Mouse (Mus musculus) heart, embryonic 12.5 days (tissue): ENCODE measurements around the gene Erbb4. TPM values are rescaled to one million over a fixed set of nuclear protein-coding genes. Genes with fewer than 3 reads are reported as not detected.

Source experiments
- ATAC-seq: fragments of 200-750 bp; cut with Nextera tagmentation; 2 replicates; pipeline ENCODE4 v1.8.0; 2017; ENCODE audit warnings: moderate TSS enrichment, moderate library complexity; ENCODE audit not compliant: insufficient number of reproducible peaks, low FRiP score
- H3K27ac ChIP-seq: fragments of 300-500 bp; sonication (generic); 2 replicates; pipeline ENCODE4 v1.5.1; 2016; ENCODE audit warnings: mild to moderate bottlenecking, moderate library complexity; ENCODE audit not compliant: poor library complexity, severe bottlenecking
- H3K27me3 ChIP-seq: fragments of 300-500 bp; sonication (generic); replicated peaks from 2 replicates; pipeline ENCODE4 v1.6.1; 2016; ENCODE audit warnings: mild to moderate bottlenecking, moderate library complexity
- H3K36me3 ChIP-seq: fragments of 300-500 bp; sonication (generic); 2 replicates; pipeline ENCODE4 v1.6.1; 2016; ENCODE audit warnings: mild to moderate bottlenecking, moderate library complexity
- H3K4me1 ChIP-seq: fragments of 300-500 bp; sonication (generic); replicated peaks from 2 replicates; pipeline ENCODE4 v1.6.1; 2016; ENCODE audit warnings: mild to moderate bottlenecking
- H3K4me2 ChIP-seq: fragments of 300-500 bp; sonication (generic); 2 replicates; pipeline ENCODE4 v1.6.1; 2016; ENCODE audit warnings: mild to moderate bottlenecking, moderate library complexity
- H3K4me3 ChIP-seq: fragments of 300-500 bp; sonication (generic); 2 replicates; pipeline ENCODE4 v1.5.1; 2016; ENCODE audit warnings: mild to moderate bottlenecking
- H3K9ac ChIP-seq: fragments of 300-500 bp; sonication (generic); 2 replicates; pipeline ENCODE4 v1.6.1; 2016; ENCODE audit warnings: mild to moderate bottlenecking, moderate library complexity
- H3K9me3 ChIP-seq: fragments of 300-500 bp; sonication (generic); replicated peaks from 2 replicates; pipeline ENCODE4 v1.6.1; 2016; ENCODE audit warnings: mild to moderate bottlenecking, moderate library complexity
- WGBS: fragments of 180-500 bp; shearing (Covaris S2); methylation state at CpG from one replicate; pipeline ENCODE4 v1.1.7; 2016; 5-methylcytosine and 5-hydroxymethylcytosine counted together
- polyA plus RNA-seq: library from polyadenylated mRNA; unstranded; fragments of >200 nt; fragmentation: Nextera tagmentation; extraction: Ambion mirVana; gene quantifications from 2 replicates; pipeline ENCODE4 v1.2.1, GENCODE M21; 2016

Erbb4 gene
- polyA plus RNA-seq, 1 experiment from 2014 or later = 13.6 TPM

GRCm38 (mm10) chr1:68762456-68762855 lies 345.4 kb downstream of the Erbb4 start:
- 74% methylated on average over 5 of the region's 5 CpGs for WGBS
- Histone ChIP-seq H3K4me1 (peaks cover 11% of the 10 kb centered on the region), H3K4me2 (no peak overlapping the region), H3K9ac (no peak overlapping the region), H3K27me3 (no peaks in the 10 kb centered on the region), H3K36me3 (no peaks in the 10 kb centered on the region), H3K27ac (no peak overlapping the region), H3K9me3 (no peaks in the 10 kb centered on the region), H3K4me3 (no peak overlapping the region)
- no peak for ATAC-seq

GRCm38 (mm10) chr1:68748976-68749375 lies 358.9 kb downstream of the Erbb4 start:
- no peak for ATAC-seq
- Histone ChIP-seq H3K9ac (no peak overlapping the region), H3K36me3 (no peaks in the 10 kb centered on the region), H3K4me1 (no peaks in the 10 kb centered on the region), H3K27ac (no peak overlapping the region), H3K4me3 (no peak overlapping the region), H3K9me3 (no peaks in the 10 kb centered on the region), H3K4me2 (no peak overlapping the region), H3K27me3 (no peaks in the 10 kb centered on the region)
- WGBS = 62% methylated on average over 1 of the region's 1 CpGs

GRCm38 (mm10) chr1:68681478-68681877 lies 426.4 kb downstream of the Erbb4 start:
- Histone ChIP-seq H3K36me3 (no peaks in the 10 kb centered on the region), H3K27me3 (no peaks in the 10 kb centered on the region), H3K4me2 (no peak overlapping the region), H3K9ac (no peak overlapping the region), H3K27ac (no peak overlapping the region), H3K9me3 (no peaks in the 10 kb centered on the region), H3K4me3 (no peak overlapping the region), H3K4me1 (no peaks in the 10 kb centered on the region)
- ATAC-seq = no peak

GRCm38 (mm10) chr1:68674667-68675066 lies 433.2 kb downstream of the Erbb4 start:
- Histone ChIP-seq H3K36me3 (no peaks in the 10 kb centered on the region), H3K27ac (no peak overlapping the region), H3K4me2 (no peak overlapping the region), H3K4me1 (no peaks in the 10 kb centered on the region), H3K4me3 (no peak overlapping the region), H3K9ac (no peak overlapping the region), H3K27me3 (no peaks in the 10 kb centered on the region), H3K9me3 (no peaks in the 10 kb centered on the region)
- no peak for ATAC-seq
- WGBS = 84% methylated on average over 4 of the region's 4 CpGs

GRCm38 (mm10) chr1:68666831-68667601 lies 440.8 kb downstream of the Erbb4 start:
- 88% methylated on average over 10 of the region's 10 CpGs for WGBS
- no peak for ATAC-seq

GRCm38 (mm10) chr1:68590475-68590874 lies 517.4 kb downstream of the Erbb4 start:
- Histone ChIP-seq H3K4me2 (no peak overlapping the region), H3K4me3 (no peak overlapping the region), H3K9ac (no peak overlapping the region), H3K27me3 (no peaks in the 10 kb centered on the region), H3K9me3 (no peaks in the 10 kb centered on the region), H3K4me1 (peaks cover 3% of the 10 kb centered on the region), H3K27ac (no peak overlapping the region), H3K36me3 (no peaks in the 10 kb centered on the region)
- no peak for ATAC-seq
- 52% methylated on average over 3 of the region's 3 CpGs for WGBS

More at GRCm38 (mm10) chr1:68666831-68667601, 440.8 kb downstream of the Erbb4 start:
- Histone ChIP-seq H3K4me3 (no peak overlapping the region), H3K27ac (no peak overlapping the region), H3K4me2 (no peak overlapping the region), H3K27me3 (no peaks in the 10 kb centered on the region), H3K4me1 (peaks cover 5% of the 10 kb centered on the region), H3K36me3 (no peaks in the 10 kb centered on the region), H3K9ac (no peak overlapping the region), H3K9me3 (no peaks in the 10 kb centered on the region)

- Histone ChIP-seq H3K4me1 (peaks cover 4% of the 10 kb centered on the region; the same call in 1 of the 2 replicates), H3K9me3 (no peaks in the 10 kb centered on the region), H3K4me3 (no peak overlapping the region), H3K27ac (no peak overlapping the region), H3K4me2 (no peak overlapping the region), H3K27me3 (no peaks in the 10 kb centered on the region), H3K36me3 (no peaks in the 10 kb centered on the region), H3K9ac (no peak overlapping the region)
- WGBS = 72% methylated on average over 4 of the region's 4 CpGs
- no peak for ATAC-seq
These were observed 533.9 kb downstream of the Erbb4 start for GRCm38 (mm10) chr1:68573851-68574540.

- no peak overlapping the region for H3K9ac ChIP-seq
- H3K4me2 ChIP-seq = no peak overlapping the region
- ATAC-seq = no peak
- H3K4me3 ChIP-seq = no peak overlapping the region
- no peak overlapping the region for H3K27ac ChIP-seq
- H3K27me3 ChIP-seq = no peaks in the 10 kb centered on the region
- no peaks in the 10 kb centered on the region for H3K4me1 ChIP-seq
- H3K36me3 ChIP-seq = no peaks in the 10 kb centered on the region
- WGBS = 79% methylated on average over 1 of the region's 1 CpGs
- H3K9me3 ChIP-seq = no peaks in the 10 kb centered on the region
These were observed 536.9 kb downstream of the Erbb4 start for GRCm38 (mm10) chr1:68570924-68571323.

GRCm38 (mm10) chr1:68542942-68543341 lies 564.9 kb downstream of the Erbb4 start:
- H3K4me1 ChIP-seq = peaks cover 3% of the 10 kb centered on the region; the same call in 1 of the 2 replicates
- no peak for ATAC-seq

GRCm38 (mm10) chr1:68517820-68518219 lies 590.0 kb downstream of the Erbb4 start:
- Histone ChIP-seq H3K4me1 (no peaks in the 10 kb centered on the region), H3K27ac (no peak overlapping the region), H3K4me2 (no peak overlapping the region), H3K9me3 (no peaks in the 10 kb centered on the region), H3K9ac (no peak overlapping the region), H3K36me3 (no peaks in the 10 kb centered on the region), H3K4me3 (no peak overlapping the region), H3K27me3 (no peaks in the 10 kb centered on the region)
- ATAC-seq = no peak
- 69% methylated on average over 2 of the region's 2 CpGs for WGBS

More at GRCm38 (mm10) chr1:68542942-68543341, 564.9 kb downstream of the Erbb4 start:
- Histone ChIP-seq H3K4me2 (no peak overlapping the region), H3K4me3 (no peak overlapping the region), H3K9ac (no peak overlapping the region), H3K36me3 (no peaks in the 10 kb centered on the region), H3K27ac (no peak overlapping the region), H3K9me3 (no peaks in the 10 kb centered on the region), H3K27me3 (no peaks in the 10 kb centered on the region)
- 88% methylated on average over 4 of the region's 4 CpGs for WGBS

- Histone ChIP-seq H3K9me3 (no peaks in the 10 kb centered on the region), H3K27ac (no peak overlapping the region), H3K4me2 (no peak overlapping the region), H3K9ac (no peak overlapping the region), H3K27me3 (no peaks in the 10 kb centered on the region), H3K4me1 (peaks cover 12% of the 10 kb centered on the region; the same call in 1 of the 2 replicates), H3K4me3 (no peak overlapping the region), H3K36me3 (no peaks in the 10 kb centered on the region)
- 48% methylated on average over 1 of the region's 1 CpGs for WGBS
- no peak for ATAC-seq
These were observed 604.0 kb downstream of the Erbb4 start for GRCm38 (mm10) chr1:68503873-68504272.
